Mouse (Mus musculus): ENCODE data around the gene Gpnmb. TPM values are rescaled to one million over a fixed set of nuclear protein-coding genes. Genes with fewer than 3 reads are reported as not detected.

The Gpnmb gene
- total RNA-seq (2023), result not detected

GRCm38 (mm10) chr6:49036275-49037267, at the start of gene Gpnmb:
TSS of gene Gpnmb (plus strand) at chr6:49036546.

DNA sequence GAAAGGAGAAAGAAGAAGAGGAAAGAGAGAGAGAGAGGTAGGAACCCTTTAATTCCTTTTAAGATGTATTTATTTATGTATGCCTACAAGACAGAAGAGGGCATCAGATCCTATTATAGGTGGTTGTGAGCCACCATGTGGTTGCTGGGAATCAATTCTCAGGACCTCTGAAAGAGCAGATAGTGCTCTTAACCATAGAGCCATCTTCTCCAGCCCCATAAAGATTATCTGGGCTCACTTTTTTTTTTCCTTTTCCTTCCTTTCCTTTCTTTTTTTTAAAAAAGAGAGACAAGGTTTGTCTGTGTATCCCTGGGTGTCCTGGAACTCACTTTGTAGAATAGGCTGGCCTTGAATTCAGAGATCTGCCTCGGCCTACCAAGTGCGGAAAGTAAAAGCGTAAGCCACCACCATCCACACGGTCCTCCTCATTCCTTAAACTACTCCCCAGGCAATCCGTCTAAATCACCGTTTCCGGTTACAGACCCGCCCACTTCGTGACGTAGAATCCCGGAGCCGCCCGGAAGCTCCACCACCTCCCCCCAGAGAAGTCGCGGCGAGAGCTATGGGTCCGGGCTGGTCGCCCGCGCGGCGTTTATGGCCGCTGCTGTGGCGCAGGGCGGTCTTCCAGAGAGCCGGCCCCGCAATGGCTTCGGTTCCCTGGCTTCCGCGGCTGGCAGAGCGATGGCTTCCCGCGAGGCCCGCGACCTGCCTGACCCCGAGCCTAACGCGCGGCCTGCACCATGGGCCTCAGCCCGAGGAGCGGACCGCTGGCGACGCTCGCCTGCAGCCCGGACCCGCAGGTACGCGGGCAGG, 37.2 kb downstream of the Gpnmb start, which contains the start of gene Malsu1:
Malsu1 (plus strand) TSS at position 492 of the 813 bp plus-strand sequence.

Other genes with a start within 250 kb of the Gpnmb start
- 1 to 10 TPM in 1 of 2 experiments, under 1 TPM in 1; 0.71 to 1.7 TPM for gene Tmem176a, start 195.6 kb upstream of the Gpnmb start, total RNA-seq (2023)
- gene Tmem176b, start 195.1 kb upstream of the Gpnmb start, total RNA-seq (2023), result 1 to 10 TPM; 1.0 to 2.4 TPM
- gene Aoc1, start 163.7 kb upstream of the Gpnmb start, total RNA-seq (2023), result not detected
- not detected for gene 1600015I10Rik, start 106.7 kb upstream of the Gpnmb start, total RNA-seq (2023)
- not detected for gene Doxl2, start 61.6 kb upstream of the Gpnmb start, total RNA-seq (2023)
- gene Svs1, start 49.7 kb upstream of the Gpnmb start, total RNA-seq (2023), result not detected
- gene Malsu1, start 37.2 kb downstream of the Gpnmb start, total RNA-seq (2023), result 10 to 100 TPM; 33.7 to 41.9 TPM
- gene Igf2bp3, start 178.4 kb downstream of the Gpnmb start, total RNA-seq (2023), result 1 to 10 TPM in 1 of 2 experiments, under 1 TPM in 1; 0.93 to 1.4 TPM
- gene Tra2a, start 227.5 kb downstream of the Gpnmb start, total RNA-seq (2023), result 100 to 1,000 TPM; 200 to 236 TPM

Data from B cell, adult 67 days (primary cell).